In genomic region chr10:42325305-42325704, GRCm38 (mm10) we compare ENCODE assay signal across 32 mouse cellular contexts.
"Had no signal": no experiment of that assay in that cellular context is flagged by ENCODE, and none has a peak within 500 bp of the region (broad histone marks: within the 10 kb centered on the region; RNA-seq: fewer than 3 reads in every experiment).

No protein-coding gene starts in this region.

- ATAC-seq: liver, embryonic 12.5 days; liver, postnatal 0 days; lung, postnatal 0 days; midbrain, embryonic 13.5 days; midbrain, embryonic 15.5 days; midbrain, embryonic 16.5 days had no signal

- H3K36me3 ChIP-seq: limb, embryonic 10.5 days; limb, embryonic 12.5 days; limb, embryonic 13.5 days; limb, embryonic 15.5 days; liver, embryonic 12.5 days; liver, embryonic 13.5 days; liver, embryonic 15.5 days; lung, embryonic 15.5 days; midbrain, embryonic 10.5 days; midbrain, embryonic 12.5 days; midbrain, embryonic 13.5 days; midbrain, embryonic 15.5 days; neural tube, embryonic 12.5 days; neural tube, embryonic 13.5 days had no signal

- H3K27me3 ChIP-seq: limb, embryonic 12.5 days; limb, embryonic 13.5 days; limb, embryonic 15.5 days; liver, embryonic 12.5 days; liver, embryonic 13.5 days; liver, embryonic 15.5 days; lung, embryonic 15.5 days; megakaryocyte, embryonic 14.5 days; neural tube, embryonic 12.5 days; neural tube, embryonic 13.5 days had no signal

- DNase-seq: left cerebral cortex, postnatal 4 days; liver; liver, embryonic 13.5 days; liver, postnatal 0 days; lung, adult 18-20 months; lung, adult 2 months; lung, embryonic 14.5 days; lung, postnatal 10 days; lung, postnatal 14 days; lung, postnatal 36 days; lung, postnatal 4 days; midbrain, embryonic 14.5 days had no signal

- H3K27ac ChIP-seq: limb, embryonic 10.5 days; limb, embryonic 12.5 days; limb, embryonic 13.5 days; limb, embryonic 15.5 days; liver, embryonic 12.5 days; liver, embryonic 13.5 days; liver, embryonic 14.5 days; liver, embryonic 15.5 days; lung, embryonic 15.5 days; macrophage; midbrain, embryonic 10.5 days; midbrain, embryonic 12.5 days; midbrain, embryonic 13.5 days; midbrain, embryonic 15.5 days; neural tube, embryonic 12.5 days; neural tube, embryonic 13.5 days had no signal

- H3K4me1 ChIP-seq: limb, embryonic 10.5 days; limb, embryonic 12.5 days; limb, embryonic 13.5 days; limb, embryonic 15.5 days; liver, embryonic 12.5 days; liver, embryonic 13.5 days; liver, embryonic 15.5 days; lung, embryonic 15.5 days; midbrain, embryonic 13.5 days; midbrain, embryonic 15.5 days; neural tube, embryonic 12.5 days; neural tube, embryonic 13.5 days had no signal

- H3K9ac ChIP-seq: limb, embryonic 12.5 days; limb, embryonic 13.5 days; limb, embryonic 15.5 days; liver, embryonic 12.5 days; liver, embryonic 13.5 days; liver, embryonic 14.5 days; liver, embryonic 15.5 days; liver, postnatal 0 days; lung, embryonic 14.5 days; lung, embryonic 15.5 days; midbrain, embryonic 12.5 days; midbrain, embryonic 13.5 days; midbrain, embryonic 15.5 days; neural tube, embryonic 12.5 days; neural tube, embryonic 13.5 days had no signal

- H3K4me2 ChIP-seq: limb, embryonic 12.5 days; limb, embryonic 13.5 days; limb, embryonic 15.5 days; liver, embryonic 11.5 days; liver, embryonic 12.5 days; liver, embryonic 13.5 days; liver, embryonic 15.5 days; lung, embryonic 14.5 days; lung, embryonic 15.5 days; midbrain, embryonic 12.5 days; midbrain, embryonic 13.5 days; midbrain, embryonic 15.5 days; neural tube, embryonic 12.5 days; neural tube, embryonic 13.5 days had no signal

- H3K9me3 ChIP-seq: limb, embryonic 10.5 days; limb, embryonic 12.5 days; limb, embryonic 13.5 days; limb, embryonic 15.5 days; liver, embryonic 12.5 days; liver, embryonic 13.5 days; liver, embryonic 15.5 days; lung, embryonic 15.5 days; midbrain, embryonic 10.5 days; midbrain, embryonic 12.5 days; midbrain, embryonic 13.5 days; midbrain, embryonic 15.5 days; neural tube, embryonic 12.5 days; neural tube, embryonic 13.5 days had no signal

- H3K4me3 ChIP-seq: limb, embryonic 10.5 days; limb, embryonic 12.5 days; limb, embryonic 13.5 days; limb, embryonic 15.5 days; liver, embryonic 12.5 days; liver, embryonic 13.5 days; liver, embryonic 15.5 days; lung, embryonic 15.5 days; megakaryocyte, embryonic 14.5 days; midbrain, embryonic 10.5 days; midbrain, embryonic 12.5 days; midbrain, embryonic 13.5 days; midbrain, embryonic 15.5 days; myocyte; neural tube, embryonic 12.5 days; neural tube, embryonic 13.5 days had no signal
